Comparison of ENCODE assay signal across 13 mouse cellular contexts in genomic region chr19:46141091-46141490, GRCm38 (mm10). TPM values are rescaled to one million over a fixed set of nuclear protein-coding genes. Genes with fewer than 3 reads are reported as not detected.
A peak's percentile ranks its signal among the peaks of the same experiment; 100 is the strongest.
DNase-seq lines count a peak whose midpoint lies in the region; ATAC-seq and TF ChIP-seq lines count a peak whose summit lies in the region.
"Had no signal": no experiment of that assay in that cellular context is flagged by ENCODE, and none has a peak within 500 bp of the region (broad histone marks: within the 10 kb centered on the region; RNA-seq: fewer than 3 reads in every experiment).

No protein-coding gene starts in this region.

- no peak for TF ChIP-seq CTCF in gastrocnemius, adult 2 months (IDR thresholded peaks at IDR 0.05)

- peak overlapping the region; percentile 85 for H3K27ac ChIP-seq in gastrocnemius, adult 2 months
- H3K27ac ChIP-seq in embryonic facial prominence, embryonic 12.5 days = no peak overlapping the region
- no peak overlapping the region for H3K27ac ChIP-seq in limb, embryonic 12.5 days

- no peaks in the 10 kb centered on the region for H3K9me3 ChIP-seq in embryonic facial prominence, embryonic 12.5 days
- no peaks in the 10 kb centered on the region for H3K9me3 ChIP-seq in limb, embryonic 12.5 days

- peaks cover 20% of the 10 kb centered on the region for H3K4me1 ChIP-seq in embryonic facial prominence, embryonic 12.5 days
- peaks cover 20% of the 10 kb centered on the region for H3K4me1 ChIP-seq in limb, embryonic 12.5 days (replicated peaks)

- H3K4me2 ChIP-seq in embryonic facial prominence, embryonic 12.5 days (replicated peaks) = no peak overlapping the region
- peak overlapping the region; percentile 1; the same call in 1 of the 2 replicates for H3K4me2 ChIP-seq in limb, embryonic 12.5 days

- H3K9ac ChIP-seq in embryonic facial prominence, embryonic 12.5 days = peak overlapping the region; percentile 12; the same call in 1 of the 2 replicates
- no peak overlapping the region for H3K9ac ChIP-seq in limb, embryonic 12.5 days (replicated peaks)

- peak; percentile 38 for DNase-seq in gastrocnemius, adult 2 months
- no peak for DNase-seq in gastrocnemius, adult 18-20 months (ENCODE audit: low spot score)
- DNase-seq in kidney, postnatal 4 days = peak; percentile 17 to 31
- no peak for DNase-seq in kidney, adult 11 months
- no peak for DNase-seq in testis, postnatal 10 days (ENCODE audit: low spot score)

- H3K4me3 ChIP-seq in gastrocnemius, adult 2 months = peak overlapping the region; percentile 33
- H3K4me3 ChIP-seq in embryonic facial prominence, embryonic 12.5 days = no peak overlapping the region
- no peak overlapping the region for H3K4me3 ChIP-seq in limb, embryonic 12.5 days (replicated peaks)

- peak; percentile 50 for ATAC-seq in embryonic facial prominence, embryonic 12.5 days (ENCODE audit: insufficient number of reproducible peaks, insufficient read depth, low FRiP score, low TSS enrichment)
- ATAC-seq in limb, embryonic 12.5 days (ENCODE audit: insufficient number of reproducible peaks, insufficient read depth, low FRiP score, low TSS enrichment, low read depth) = peak; percentile 72
- ATAC-seq in megakaryocyte progenitor cell, adult 5-6 weeks (replicated peaks; ENCODE audit: poor library complexity) = no peak
- ATAC-seq: Patski had no signal

- 10% methylated on average over 6 of the region's 6 CpGs for WGBS in embryonic facial prominence, embryonic 12.5 days
- 21% methylated on average over 6 of the region's 6 CpGs for WGBS in limb, embryonic 12.5 days

- intact Hi-C loops in gastrocnemius, adult 2 months (cut with DNase I) = no loop called here

- H3K36me3 ChIP-seq in embryonic facial prominence, embryonic 12.5 days = no peaks in the 10 kb centered on the region
- no peaks in the 10 kb centered on the region for H3K36me3 ChIP-seq in limb, embryonic 12.5 days

- H3K27me3 ChIP-seq in embryonic facial prominence, embryonic 12.5 days = peaks cover 83% of the 10 kb centered on the region
- H3K27me3 ChIP-seq in limb, embryonic 12.5 days = peaks cover 98% of the 10 kb centered on the region

RNA-seq across cellular contexts. Expression of gene Pitx3, which starts 7.0 kb away (rescaled TPM):
- total RNA-seq in gastrocnemius, adult 2 months (2021) = 10 to 100 TPM in 1 of 2 experiments, 1 to 10 TPM in 1; 4.6 to 15.1 TPM
- 10 to 100 TPM in 1 of 2 experiments, 1 to 10 TPM in 1; 4.4 to 10.7 TPM for total RNA-seq in gastrocnemius, adult 18-20 months (2021)
- polyA plus RNA-seq in embryonic facial prominence, embryonic 12.5 days (2016; fragmentation: Nextera tagmentation; extraction: Ambion mirVana) = 9.5 and 12.3 TPM in 2 replicates
- 8.7 and 9.5 TPM in 2 replicates for polyA plus RNA-seq in limb, embryonic 12.5 days (2016; fragmentation: Nextera tagmentation; extraction: Ambion mirVana)
- total RNA-seq in megakaryocyte progenitor cell, adult 5-6 weeks (2015) = not detected in 2 replicates
- not detected in 2 replicates for total RNA-seq in megakaryocyte progenitor cell, adult 5-6 weeks (2017)
- total RNA-seq: common myeloid progenitor, adult 5-6 weeks; hematopoietic stem cell, adult 5-6 weeks; liver, adult 2 months had no signal
- polyA plus RNA-seq: liver, adult 2 months; Patski; spleen, adult 2 months had no signal

RNA-seq across cellular contexts. Expression of gene Elovl3, which starts 9.4 kb away (rescaled TPM):
- total RNA-seq in gastrocnemius, adult 2 months (2021) = not detected
- total RNA-seq in gastrocnemius, adult 18-20 months (2021) = under 1 TPM in 1 of 2 experiments, not detected in 1; 0.26 TPM
- polyA plus RNA-seq in embryonic facial prominence, embryonic 12.5 days (2016; fragmentation: Nextera tagmentation; extraction: Ambion mirVana) = 0.59 and 0.93 TPM in 2 replicates
- 0.40 and 0.53 TPM in 2 replicates for polyA plus RNA-seq in limb, embryonic 12.5 days (2016; fragmentation: Nextera tagmentation; extraction: Ambion mirVana)
- not detected in 2 replicates for total RNA-seq in megakaryocyte progenitor cell, adult 5-6 weeks (2015)
- not detected in 2 replicates for total RNA-seq in megakaryocyte progenitor cell, adult 5-6 weeks (2017)
- total RNA-seq: common myeloid progenitor, adult 5-6 weeks had no signal
- polyA plus RNA-seq: Patski; spleen, adult 2 months had no signal

RNA-seq across cellular contexts. Expression of gene Gbf1, which starts 11.2 kb away (rescaled TPM):
- total RNA-seq in gastrocnemius, adult 2 months (2021) = 10 to 100 TPM; 47.4 to 59.0 TPM
- 10 to 100 TPM; 45.6 to 47.6 TPM for total RNA-seq in gastrocnemius, adult 18-20 months (2021)
- 70.1 and 70.9 TPM in 2 replicates for polyA plus RNA-seq in embryonic facial prominence, embryonic 12.5 days (2016; fragmentation: Nextera tagmentation; extraction: Ambion mirVana)
- polyA plus RNA-seq in limb, embryonic 12.5 days (2016; fragmentation: Nextera tagmentation; extraction: Ambion mirVana) = 57.4 and 63.0 TPM in 2 replicates
- 43.9 and 48.7 TPM in 2 replicates for total RNA-seq in megakaryocyte progenitor cell, adult 5-6 weeks (2015)
- 21.8 and 39.4 TPM in 2 replicates for total RNA-seq in megakaryocyte progenitor cell, adult 5-6 weeks (2017)

Comparison
In these comparisons a context has a peak if more than half of its experiments do, and no peak if none do; other contexts are left out.
1. DNase-seq: peak in gastrocnemius, adult 2 months (single experiment) and kidney, postnatal 4 days (2 of 2); none in gastrocnemius, adult 18-20 months (single experiment), kidney, adult 11 months (single experiment) and testis, postnatal 10 days (single experiment).
2. RNA of gene Pitx3, which starts 7.0 kb away (total RNA-seq): 4.6 to 15.1 TPM in gastrocnemius, adult 2 months and 4.4 to 10.7 TPM in gastrocnemius, adult 18-20 months; not detected in megakaryocyte progenitor cell, adult 5-6 weeks; every median in the first group is over 4 times any median in the second.